Mouse (Mus musculus) forebrain, embryonic 13.5 days (tissue): ENCODE measurements around the gene Stpg1. TPM values are rescaled to one million over a fixed set of nuclear protein-coding genes. Genes with fewer than 3 reads are reported as not detected.

ENCODE experiments used
- ATAC-seq: fragments of 200-750 bp; cut with Nextera tagmentation; 2 replicates; pipeline ENCODE4 v1.8.0; 2017
- H3K27ac ChIP-seq: fragments of 300-500 bp; sonication (generic); 2 replicates; pipeline ENCODE4 v1.5.1; 2015; ENCODE audit warnings: inconsistent platforms, mild to moderate bottlenecking, moderate library complexity
- H3K27me3 ChIP-seq: fragments of 300-500 bp; sonication (generic); 2 replicates; pipeline ENCODE4 v1.6.1; 2015; ENCODE audit warnings: mild to moderate bottlenecking, inconsistent platforms
- H3K36me3 ChIP-seq: fragments of 300-500 bp; sonication (generic); 2 replicates; pipeline ENCODE4 v1.6.1; 2015; ENCODE audit warnings: mild to moderate bottlenecking, inconsistent platforms; ENCODE audit not compliant: poor library complexity, severe bottlenecking
- H3K4me1 ChIP-seq: fragments of 300-500 bp; sonication (generic); 2 replicates; pipeline ENCODE4 v1.6.1; 2015; ENCODE audit warnings: inconsistent platforms
- H3K4me2 ChIP-seq: fragments of 300-500 bp; sonication (generic); 2 replicates; pipeline ENCODE4 v1.6.1; 2015; ENCODE audit warnings: inconsistent platforms, mild to moderate bottlenecking, moderate library complexity
- H3K4me3 ChIP-seq: fragments of 300-500 bp; sonication (generic); 2 replicates; pipeline ENCODE4 v1.5.1; 2015; ENCODE audit warnings: mild to moderate bottlenecking, inconsistent platforms
- H3K9ac ChIP-seq: fragments of 300-500 bp; sonication (generic); 2 replicates; pipeline ENCODE4 v1.6.1; 2015; ENCODE audit warnings: mild to moderate bottlenecking, inconsistent platforms
- H3K9me3 ChIP-seq: fragments of 300-500 bp; sonication (generic); replicated peaks from 2 replicates; pipeline ENCODE4 v1.6.1; 2016; ENCODE audit warnings: inconsistent platforms
- WGBS: fragments of 180-500 bp; shearing (Covaris S2); methylation state at CpG from one replicate; pipeline ENCODE4 v1.1.7; 2015; 5-methylcytosine and 5-hydroxymethylcytosine counted together
- microRNA-seq: library from miRNA; unstranded; fragments of <30 nt; microRNA quantifications from one replicate; pipeline ENCODE4, GENCODE M21; 2016
- polyA plus RNA-seq: library from polyadenylated mRNA; unstranded; fragments of >200 nt; fragmentation: Nextera tagmentation; extraction: Ambion mirVana; gene quantifications from 2 replicates; pipeline ENCODE4 v1.2.1, GENCODE M21; 2015

The Stpg1 gene
- polyA plus RNA-seq, 1 experiment from 2014 or later: 0.25 TPM

GRCm38 (mm10) chr4:135581222-135581910 is 86.8 kb downstream of the Stpg1 start:
- Histone ChIP-seq H3K4me1 (no peaks in the 10 kb centered on the region), H3K9me3 (no peaks in the 10 kb centered on the region), H3K36me3 (no peaks in the 10 kb centered on the region), H3K9ac (no peak overlapping the region), H3K27ac (no peak overlapping the region), H3K4me2 (no peak overlapping the region), H3K27me3 (0 out of 2 replicates have a peak, but pooled peaks cover 3% of the 10 kb centered on the region), H3K4me3 (no peak overlapping the region)
- WGBS: 33% methylated on average over 12 of the region's 12 CpGs
- ATAC-seq: no peak

- ATAC-seq: no peak
- WGBS: 62% methylated on average over 4 of the region's 4 CpGs
- H3K27ac ChIP-seq: no peak overlapping the region
Measured at GRCm38 (mm10) chr4:135584838-135585237, 90.2 kb downstream of the Stpg1 start.

More at GRCm38 (mm10) chr4:135584838-135585237, 90.2 kb downstream of the Stpg1 start:
- Histone ChIP-seq H3K4me3 (no peak overlapping the region), H3K9ac (no peak overlapping the region), H3K9me3 (no peaks in the 10 kb centered on the region), H3K27me3 (0 out of 2 replicates have a peak, but pooled peaks cover 3% of the 10 kb centered on the region), H3K36me3 (no peaks in the 10 kb centered on the region), H3K4me1 (no peaks in the 10 kb centered on the region), H3K4me2 (no peak overlapping the region)

Small RNA genes within 50 kb of the gene (microRNA-seq; reads per million reads assigned to microRNA genes)
- gene Gm25317: not detected

Other genes starting within 250 kb of the Stpg1 start
- 146 and 153 TPM in 2 replicates for gene Clic4, start 222.0 kb upstream of the Stpg1 start, polyA plus RNA-seq
- 250 and 261 TPM in 2 replicates for gene Srrm1, start 141.5 kb upstream of the Stpg1 start, polyA plus RNA-seq
- gene Ncmap, start 96.6 kb upstream of the Stpg1 start, polyA plus RNA-seq: 0.64 and 0.79 TPM in 2 replicates
- gene Rcan3, start 60.9 kb upstream of the Stpg1 start, polyA plus RNA-seq: 14.8 and 20.9 TPM in 2 replicates
- gene Nipal3, start 248 bp downstream of the Stpg1 start, polyA plus RNA-seq: 2.7 and 4.5 TPM in 2 replicates
- 0.63 and 0.79 TPM in 2 replicates for gene Grhl3, start 78.8 kb downstream of the Stpg1 start, polyA plus RNA-seq
- 0.13 TPM in 2 replicates for gene Ifnlr1, start 191.5 kb downstream of the Stpg1 start, polyA plus RNA-seq
- gene Il22ra1, start 233.4 kb downstream of the Stpg1 start, polyA plus RNA-seq: not detected in 2 replicates